Mouse (Mus musculus) heart, embryonic 16.5 days (tissue): ENCODE measurements around the gene Cacna1e. TPM values are rescaled to one million over a fixed set of nuclear protein-coding genes. Genes with fewer than 3 reads are reported as not detected.

Experiments used
- ATAC-seq: fragments of 200-750 bp; cut with Nextera tagmentation; replicated peaks from 2 replicates; pipeline ENCODE4 v1.8.0; 2017; ENCODE audit warnings: moderate number of reproducible peaks; ENCODE audit not compliant: insufficient read depth, low FRiP score; ENCODE audit errors: extremely low read depth
- H3K27ac ChIP-seq: fragments of 300-500 bp; sonication (generic); 2 replicates; pipeline ENCODE4 v1.5.1; 2014; ENCODE audit warnings: mild to moderate bottlenecking, low read length, control low read depth, moderate library complexity
- H3K27me3 ChIP-seq: fragments of 300-500 bp; sonication (generic); 2 replicates; pipeline ENCODE4 v1.6.1; 2014; ENCODE audit warnings: low read length, mixed read lengths; ENCODE audit not compliant: control insufficient read depth, insufficient read depth
- H3K36me3 ChIP-seq: fragments of 300-500 bp; sonication (generic); 2 replicates; pipeline ENCODE4 v1.6.1; 2014; ENCODE audit not compliant: control insufficient read depth, insufficient read depth
- H3K4me1 ChIP-seq: fragments of 300-500 bp; sonication (generic); 2 replicates; pipeline ENCODE4 v1.6.1; 2014; ENCODE audit warnings: low read length, mixed read lengths; ENCODE audit not compliant: control insufficient read depth, insufficient read depth
- H3K4me2 ChIP-seq: fragments of 300-500 bp; sonication (generic); 2 replicates; pipeline ENCODE4 v1.6.1; 2014; ENCODE audit warnings: low read depth, mild to moderate bottlenecking, control low read depth, low read length
- H3K4me3 ChIP-seq: fragments of 300-500 bp; sonication (generic); 2 replicates; pipeline ENCODE4 v1.5.1; 2014; ENCODE audit warnings: mild to moderate bottlenecking, control low read depth, low read length
- H3K9ac ChIP-seq: fragments of 300-500 bp; sonication (generic); 2 replicates; pipeline ENCODE4 v1.6.1; 2014; ENCODE audit warnings: low read length, control low read depth
- H3K9me3 ChIP-seq: fragments of 300-500 bp; sonication (generic); replicated peaks from 2 replicates; pipeline ENCODE4 v1.6.1; 2016; ENCODE audit warnings: low read length; ENCODE audit not compliant: control insufficient read depth
- WGBS: fragments of 180-500 bp; shearing (Covaris S2); extraction: QIAGEN DNeasy Blood & Tissue Kit; methylation state at CpG from one replicate; pipeline ENCODE4 v1.1.7; 2014; 5-methylcytosine and 5-hydroxymethylcytosine counted together
- polyA plus RNA-seq: library from polyadenylated mRNA; unstranded; fragments of >200 nt; fragmentation: Nextera tagmentation; extraction: Ambion mirVana; gene quantifications from 2 replicates; pipeline ENCODE4 v1.2.1, GENCODE M21; 2015

Cacna1e gene
- polyA plus RNA-seq, 1 experiment from 2014 or later = 0.13 TPM

- Histone ChIP-seq H3K9me3 (no peaks in the 10 kb centered on the region), H3K4me3 (no peak overlapping the region), H3K4me2 (no peak overlapping the region), H3K27ac (no peak overlapping the region), H3K36me3 (no peaks in the 10 kb centered on the region), H3K4me1 (no peaks in the 10 kb centered on the region; the same call in 1 of the 2 replicates), H3K27me3 (no peaks in the 10 kb centered on the region), H3K9ac (no peak overlapping the region)
- ATAC-seq = no peak
- whole genome bisulfite sequencing = 72% methylated on average over 7 of the region's 7 CpGs
Measured at GRCm38 (mm10) chr1:154428276-154428675, 456.0 kb downstream of the Cacna1e start.

- WGBS = 48% methylated on average over 5 of the region's 5 CpGs
- no peaks in the 10 kb centered on the region for H3K9me3 ChIP-seq
- no peak overlapping the region for H3K4me2 ChIP-seq
- no peaks in the 10 kb centered on the region for H3K36me3 ChIP-seq
- no peak overlapping the region for H3K9ac ChIP-seq
- H3K27ac ChIP-seq = no peak overlapping the region
- no peaks in the 10 kb centered on the region for H3K27me3 ChIP-seq
- no peak overlapping the region for H3K4me3 ChIP-seq
- no peaks in the 10 kb centered on the region for H3K4me1 ChIP-seq
- no peak for ATAC-seq
Measured at GRCm38 (mm10) chr1:154418278-154418677, 466.0 kb downstream of the Cacna1e start.

GRCm38 (mm10) chr1:154416384-154417155 is 467.7 kb downstream of the Cacna1e start:
- Histone ChIP-seq H3K4me1 (no peaks in the 10 kb centered on the region), H3K27me3 (no peaks in the 10 kb centered on the region), H3K36me3 (no peaks in the 10 kb centered on the region), H3K4me2 (no peak overlapping the region), H3K27ac (no peak overlapping the region), H3K9ac (no peak overlapping the region), H3K9me3 (no peaks in the 10 kb centered on the region), H3K4me3 (no peak overlapping the region)
- 59% methylated on average over 20 of the region's 20 CpGs for WGBS
- no peak for ATAC-seq

- no peak overlapping the region for H3K9ac ChIP-seq
- no peaks in the 10 kb centered on the region for H3K4me1 ChIP-seq
- H3K9me3 ChIP-seq = no peaks in the 10 kb centered on the region
- H3K4me3 ChIP-seq = no peak overlapping the region
- no peaks in the 10 kb centered on the region for H3K27me3 ChIP-seq
- 74% methylated on average over 10 of the region's 10 CpGs for WGBS
- no peak overlapping the region for H3K27ac ChIP-seq
- no peak overlapping the region for H3K4me2 ChIP-seq
- no peak for ATAC-seq
- no peaks in the 10 kb centered on the region for H3K36me3 ChIP-seq
Measured at GRCm38 (mm10) chr1:154415826-154416225, 468.5 kb downstream of the Cacna1e start.

- 58% methylated on average over 3 of the region's 3 CpGs for WGBS
- Histone ChIP-seq H3K4me1 (no peaks in the 10 kb centered on the region), H3K9me3 (no peaks in the 10 kb centered on the region), H3K4me3 (no peak overlapping the region), H3K27ac (no peak overlapping the region), H3K4me2 (no peak overlapping the region), H3K9ac (no peak overlapping the region), H3K27me3 (no peaks in the 10 kb centered on the region), H3K36me3 (no peaks in the 10 kb centered on the region)
- ATAC-seq = no peak
Measured at GRCm38 (mm10) chr1:154413138-154413537, 471.2 kb downstream of the Cacna1e start.

GRCm38 (mm10) chr1:154409051-154409450 is 475.2 kb downstream of the Cacna1e start:
- H3K9me3 ChIP-seq = no peaks in the 10 kb centered on the region
- H3K4me3 ChIP-seq = no peak overlapping the region
- no peak overlapping the region for H3K27ac ChIP-seq
- no peak overlapping the region for H3K4me2 ChIP-seq
- no peak overlapping the region for H3K9ac ChIP-seq
- H3K36me3 ChIP-seq = no peaks in the 10 kb centered on the region
- H3K27me3 ChIP-seq = no peaks in the 10 kb centered on the region
- no peaks in the 10 kb centered on the region for H3K4me1 ChIP-seq
- ATAC-seq = no peak
- 80% methylated on average over 2 of the region's 2 CpGs for WGBS

GRCm38 (mm10) chr1:154391979-154392378 is 492.3 kb downstream of the Cacna1e start:
- Histone ChIP-seq H3K36me3 (no peaks in the 10 kb centered on the region), H3K4me2 (no peak overlapping the region), H3K27me3 (no peaks in the 10 kb centered on the region), H3K4me1 (no peaks in the 10 kb centered on the region), H3K27ac (no peak overlapping the region), H3K4me3 (no peak overlapping the region), H3K9ac (no peak overlapping the region), H3K9me3 (no peaks in the 10 kb centered on the region)
- ATAC-seq = no peak
- WGBS = 75% methylated on average over 6 of the region's 6 CpGs

Other genes starting within 250 kb of the Cacna1e start
- 3.6 and 3.9 TPM in 2 replicates for gene Ier5, start 215.1 kb upstream of the Cacna1e start, polyA plus RNA-seq